Mouse (Mus musculus) CH12.LX (cell line): ENCODE data around the gene Nt5c2. TPM values are rescaled to one million over a fixed set of nuclear protein-coding genes. Genes with fewer than 3 reads are reported as not detected.

Source experiments
- DNase-seq: peaks from one replicate; pipeline ENCODE4 v3.0.0-alpha.2; 2013; ENCODE audit errors: extremely low read depth
- H3K27ac ChIP-seq: 2 replicates; pipeline ENCODE4 v1.5.1; 2012; ENCODE audit warnings: low read depth, mild to moderate bottlenecking, control low read depth, moderate library complexity; ENCODE audit not compliant: insufficient read depth
- H3K27me3 ChIP-seq: replicated peaks from 2 replicates; pipeline ENCODE3; 2012; ENCODE audit warnings: inconsistent platforms
- H3K36me3 ChIP-seq, 2 experiments: replicated peaks in 1 of 2; 2 replicates each; pipeline versions ENCODE3 to v1.6.1; 2012; ENCODE audit warnings: inconsistent platforms in 1 of 2, low read length in 1 of 2, mild to moderate bottlenecking in 1 of 2, mixed read lengths in 1 of 2, moderate library complexity in 1 of 2; ENCODE audit not compliant: control insufficient read depth in 1 of 2, insufficient read depth in 1 of 2
- H3K4me1 ChIP-seq, 2 experiments: 2 replicates each; pipeline ENCODE4 v1.6.1; 2012; ENCODE audit warnings: inconsistent platforms in 1 of 2, moderate library complexity in 1 of 2; ENCODE audit not compliant: insufficient read depth in 2 of 2, control insufficient read depth in 1 of 2
- H3K4me2 ChIP-seq: 2 replicates; pipeline ENCODE4 v1.6.1; 2012; ENCODE audit warnings: low read depth, mild to moderate bottlenecking, control low read depth; ENCODE audit not compliant: poor library complexity, insufficient read depth, severe bottlenecking
- H3K4me3 ChIP-seq, 3 experiments: fragments of 150-350 bp in 1 of 3; sonication (generic) in 1 of 3; replicated peaks in 1 of 3; 2 replicates each; pipeline versions ENCODE3 to v1.5.1; 2011 to 2012; ENCODE audit warnings: low read depth in 2 of 3, low read length in 2 of 3, mild to moderate bottlenecking in 2 of 3, moderate library complexity in 2 of 3, control low read depth in 1 of 3, improper control_type of control experiment in 1 of 3, inconsistent platforms in 1 of 3, mixed read lengths in 1 of 3; ENCODE audit not compliant: poor library complexity in 1 of 3
- H3K79me2 ChIP-seq: replicated peaks from 2 replicates; pipeline ENCODE4 v1.6.1; 2012; ENCODE audit warnings: mild to moderate bottlenecking, moderate library complexity; ENCODE audit not compliant: control insufficient read depth, poor library complexity, insufficient read depth, severe bottlenecking; ENCODE audit errors: extremely low read depth
- H3K9ac ChIP-seq: 2 replicates; pipeline ENCODE4 v1.6.1; 2012; ENCODE audit warnings: low read depth, mild to moderate bottlenecking, control low read depth, moderate library complexity; ENCODE audit not compliant: insufficient read depth
- H3K9me3 ChIP-seq: replicated peaks from 2 replicates; pipeline ENCODE3; 2012; ENCODE audit warnings: low read length, inconsistent platforms, mixed read lengths
- CTCF ChIP-seq, 2 experiments: IDR thresholded peaks in 1 of 2; conservative IDR thresholded peaks in 1 of 2; 2 replicates each; pipeline ENCODE4 v1.5.1; 2011 to 2012; ENCODE audit warnings: low read depth in 2 of 2, low read length in 2 of 2, improper control_type of control experiment in 1 of 2, inconsistent platforms in 1 of 2, mild to moderate bottlenecking in 1 of 2, moderate library complexity in 1 of 2
- E2F4 ChIP-seq: IDR thresholded peaks from 2 replicates; pipeline ENCODE4 v1.6.1; 2011; ENCODE audit warnings: low read depth, low read length, improper control_type of control experiment; ENCODE audit not compliant: insufficient replicate concordance
- ELF1 ChIP-seq: IDR thresholded peaks from 2 replicates; pipeline ENCODE4 v1.6.1; 2014; ENCODE audit warnings: low read depth, mild to moderate bottlenecking, inconsistent platforms, low read length, improper control_type of control experiment
- ETS1 ChIP-seq: conservative IDR thresholded peaks from 2 replicates; pipeline ENCODE4 v1.6.1; 2012; ENCODE audit warnings: low read depth, mild to moderate bottlenecking, inconsistent platforms, low read length, improper control_type of control experiment, moderate library complexity
- JUND ChIP-seq: conservative IDR thresholded peaks from 2 replicates; pipeline ENCODE4 v1.6.1; 2011; ENCODE audit warnings: low read depth, low read length, improper control_type of control experiment
- KAT2A ChIP-seq: IDR thresholded peaks from 2 replicates; pipeline ENCODE4 v1.6.1; 2012; ENCODE audit warnings: low read length, improper control_type of control experiment, inconsistent platforms; ENCODE audit not compliant: insufficient replicate concordance
- MAFK ChIP-seq: IDR thresholded peaks from 2 replicates; pipeline ENCODE4 v1.6.1; 2011; ENCODE audit warnings: low read length, improper control_type of control experiment; ENCODE audit not compliant: insufficient replicate concordance
- MAZ ChIP-seq: IDR thresholded peaks from 2 replicates; pipeline ENCODE4 v1.6.1; 2012; ENCODE audit warnings: low read depth, mild to moderate bottlenecking, inconsistent platforms, low read length, improper control_type of control experiment, moderate library complexity
- MEF2A ChIP-seq: IDR thresholded peaks from 2 replicates; pipeline ENCODE4 v1.6.1; 2014; ENCODE audit warnings: low read depth, mild to moderate bottlenecking, inconsistent platforms, low read length, improper control_type of control experiment, borderline replicate concordance
- NELFE ChIP-seq: IDR thresholded peaks from 2 replicates; pipeline ENCODE4 v1.6.1; 2011; ENCODE audit warnings: low read depth, low read length, improper control_type of control experiment
- POLR2AphosphoS2 ChIP-seq: IDR thresholded peaks from 2 replicates; pipeline ENCODE4 v1.6.1; 2011; ENCODE audit warnings: low read depth, low read length, improper control_type of control experiment
- SIN3A ChIP-seq: IDR thresholded peaks from 2 replicates; pipeline ENCODE4 v1.6.1; 2012; ENCODE audit warnings: low read length, improper control_type of control experiment, inconsistent platforms
- TBP ChIP-seq: conservative IDR thresholded peaks from 2 replicates; pipeline ENCODE4 v1.6.1; 2011; ENCODE audit warnings: low read depth, low read length, improper control_type of control experiment
- UBTF ChIP-seq: IDR thresholded peaks from 2 replicates; pipeline ENCODE4 v1.6.1; 2012; ENCODE audit warnings: low read depth, mild to moderate bottlenecking, inconsistent platforms, low read length, improper control_type of control experiment, moderate library complexity
- USF1 ChIP-seq: IDR thresholded peaks from 2 replicates; pipeline ENCODE4 v1.6.1; 2014; ENCODE audit warnings: low read depth, mild to moderate bottlenecking, inconsistent platforms, low read length, improper control_type of control experiment
- ZC3H11A ChIP-seq: IDR thresholded peaks from 2 replicates; pipeline ENCODE4 v1.6.1; 2012; ENCODE audit warnings: low read depth, mild to moderate bottlenecking, inconsistent platforms, low read length, improper control_type of control experiment
- dilution Hi-C: fragments of 300-500 bp; cut with MboI; formaldehyde crosslinking; loops from 2 replicates; pipeline ENCODE4 v1.14.3; 2020; ENCODE audit warnings: low sequenced_read_pairs; ENCODE audit not compliant: extremely low pct_unique_long_range_greater_than_20kb, extremely low pct_ligation_motif_present
- in situ Hi-C: fragments of 300-500 bp; cut with MboI; formaldehyde crosslinking; loops from 3 replicates; pipeline ENCODE4 v1.14.3; 2019; ENCODE audit warnings: low sequenced_read_pairs, low pct_ligation_motif_present, low pct_unique_long_range_greater_than_20kb, mixed read lengths
- polyA plus RNA-seq: library from polyadenylated mRNA; unstranded; fragments of >175 nt; gene quantifications from 2 replicates; pipeline ENCODE4 v1.2.1, GENCODE M21; 2012; ENCODE audit warnings: low read depth; ENCODE audit not compliant: insufficient read length
- total RNA-seq, 2 experiments: library from RNA; depleted of rRNA; stranded (reverse); fragments of 300-350 nt in 1 of 2; fragments of >200 nt in 1 of 2; gene quantifications; 2 replicates each; pipeline ENCODE4 v1.2.3; 2012 to 2014

Nt5c2 gene
- total and polyA plus RNA-seq, 3 experiments, result 15.1 to 62.9 (median 21.1) TPM

- dilution Hi-C loops, result no loop called here
- Histone ChIP-seq H3K79me2 (no peaks in the 10 kb centered on the region), H3K36me3 (no peaks in the 10 kb centered on the region)
- in situ Hi-C loops, result no loop called here
- TF ChIP-seq ETS1, result no peak
- TF ChIP-seq MEF2A, result no peak
- TF ChIP-seq SIN3A, result no peak
- no peak for TF ChIP-seq ZC3H11A
- TF ChIP-seq USF1, result no peak
- TF ChIP-seq, all 38 proteins: peak for 0
- H3K27ac ChIP-seq, result no peak overlapping the region
- H3K4me1 ChIP-seq, result 0 out of 4 replicates have a peak, but pooled peaks cover 4 to 7% of the 10 kb centered on the region in 2 experiments
- no peak for DNase-seq
- H3K4me2 ChIP-seq, result no peak overlapping the region
- no peaks in the 10 kb centered on the region for H3K9me3 ChIP-seq
- H3K27me3 ChIP-seq, result no peaks in the 10 kb centered on the region
- no peak overlapping the region for H3K9ac ChIP-seq
- no peak overlapping the region for H3K4me3 ChIP-seq
Observed at GRCm38 (mm10) chr19:46846459-46846858, 168.5 kb downstream of the Nt5c2 start.

GRCm38 (mm10) chr19:46846056-46846455 lies 168.9 kb downstream of the Nt5c2 start:
- H3K27ac ChIP-seq, result no peak overlapping the region

GRCm38 (mm10) chr19:46843030-46843429 lies 171.9 kb downstream of the Nt5c2 start:
- Histone ChIP-seq H3K4me3 (no peak overlapping the region), H3K4me2 (no peak overlapping the region), H3K79me2 (no peaks in the 10 kb centered on the region), H3K27me3 (no peaks in the 10 kb centered on the region), H3K36me3 (no peaks in the 10 kb centered on the region), H3K9ac (no peak overlapping the region), H3K27ac (no peak overlapping the region), H3K4me1 (0 out of 4 replicates have a peak, but pooled peaks cover 4 to 7% of the 10 kb centered on the region in 2 experiments), H3K9me3 (no peaks in the 10 kb centered on the region)
- in situ Hi-C loops, result no loop called here
- dilution Hi-C loops, result no loop called here
- DNase-seq, result no peak
- no peak for TF ChIP-seq NELFE
- no peak for TF ChIP-seq POLR2AphosphoS2
- no peak for TF ChIP-seq TBP
- no peak for TF ChIP-seq ELF1
- no peak for TF ChIP-seq SIN3A
- no peak for TF ChIP-seq UBTF
- no peak for TF ChIP-seq E2F4
- no peak for TF ChIP-seq CTCF (conservative IDR thresholded peaks at IDR 0.05 in 1 of 2, IDR thresholded peaks at IDR 0.05 in 1 of 2; ENCODE audit: low read depth in 2 of 2, low read length in 2 of 2)
- TF ChIP-seq MAZ, result no peak
- no peak for TF ChIP-seq KAT2A

More at GRCm38 (mm10) chr19:46846056-46846455, 168.9 kb downstream of the Nt5c2 start:
- no peak overlapping the region for H3K4me2 ChIP-seq
- dilution Hi-C loops (no loop called here), in situ Hi-C loops (no loop called here)
- H3K9ac ChIP-seq, result no peak overlapping the region
- DNase-seq, result no peak
- H3K4me1 ChIP-seq, result 0 out of 4 replicates have a peak, but pooled peaks cover 4 to 7% of the 10 kb centered on the region in 2 experiments
- no peaks in the 10 kb centered on the region for H3K27me3 ChIP-seq
- H3K36me3 ChIP-seq, result no peaks in the 10 kb centered on the region
- no peak overlapping the region for H3K4me3 ChIP-seq
- TF ChIP-seq CTCF (conservative IDR thresholded peaks at IDR 0.05 in 1 of 2, IDR thresholded peaks at IDR 0.05 in 1 of 2; ENCODE audit: low read depth in 2 of 2, low read length in 2 of 2), result peak in 1 of 2 experiments; percentile 11; a peak in 1 of 4 replicates
- TF ChIP-seq JUND, result no peak
- TF ChIP-seq MAFK, result no peak
- no peaks in the 10 kb centered on the region for H3K79me2 ChIP-seq
- no peaks in the 10 kb centered on the region for H3K9me3 ChIP-seq
